Mouse (Mus musculus) embryonic facial prominence, embryonic 14.5 days (tissue): ENCODE measurements around the gene Ropn1. TPM values are rescaled to one million over a fixed set of nuclear protein-coding genes. Genes with fewer than 3 reads are reported as not detected.
A peak's percentile ranks its signal among the peaks of the same experiment; 100 is the strongest.

Source experiments
- ATAC-seq: fragments of 200-750 bp; cut with Nextera tagmentation; 2 replicates; pipeline ENCODE4 v1.8.0; 2017; ENCODE audit warnings: low read depth, moderate number of reproducible peaks, moderate TSS enrichment
- DNase-seq: peaks from one replicate; pipeline ENCODE4 v3.0.0-alpha.2; 2015; ENCODE audit warnings: low spot score
- H3K27ac ChIP-seq: fragments of 300-500 bp; sonication (generic); replicated peaks from 2 replicates; pipeline ENCODE4 v1.5.1; 2014; ENCODE audit warnings: low read depth, mild to moderate bottlenecking, low read length, moderate library complexity
- H3K27me3 ChIP-seq: fragments of 300-500 bp; sonication (generic); replicated peaks from 2 replicates; pipeline ENCODE4 v1.6.1; 2014; ENCODE audit warnings: low read length; ENCODE audit not compliant: control insufficient read depth, insufficient read depth
- H3K36me3 ChIP-seq: fragments of 300-500 bp; sonication (generic); 2 replicates; pipeline ENCODE4 v1.6.1; 2014; ENCODE audit warnings: low read length, mixed read lengths; ENCODE audit not compliant: control insufficient read depth, insufficient read depth
- H3K4me1 ChIP-seq: fragments of 300-500 bp; sonication (generic); 2 replicates; pipeline ENCODE4 v1.6.1; 2014; ENCODE audit warnings: antibody characterized with exemption, low read length; ENCODE audit not compliant: control insufficient read depth, insufficient read depth
- H3K4me2 ChIP-seq: fragments of 300-500 bp; sonication (generic); 2 replicates; pipeline ENCODE4 v1.6.1; 2014; ENCODE audit warnings: low read depth, mild to moderate bottlenecking, low read length, moderate library complexity, mixed read lengths
- H3K4me3 ChIP-seq: fragments of 300-500 bp; sonication (generic); 2 replicates; pipeline ENCODE4 v1.5.1; 2014; ENCODE audit warnings: low read depth, mild to moderate bottlenecking, low read length
- H3K9ac ChIP-seq: fragments of 300-500 bp; sonication (generic); 2 replicates; pipeline ENCODE4 v1.6.1; 2014; ENCODE audit warnings: low read depth, mild to moderate bottlenecking, low read length, moderate library complexity, mixed read lengths
- H3K9me3 ChIP-seq: fragments of 300-500 bp; sonication (generic); 2 replicates; pipeline ENCODE4 v1.6.1; 2016; ENCODE audit warnings: low read length; ENCODE audit not compliant: control insufficient read depth
- WGBS: fragments of 180-500 bp; shearing (Covaris S2); extraction: QIAGEN DNeasy Blood & Tissue Kit; methylation state at CpG from one replicate; pipeline ENCODE4 v1.1.7; 2014; 5-methylcytosine and 5-hydroxymethylcytosine counted together
- polyA plus RNA-seq: library from polyadenylated mRNA; unstranded; fragments of >200 nt; fragmentation: Nextera tagmentation; extraction: Ambion mirVana; gene quantifications from 2 replicates; pipeline ENCODE4 v1.2.1, GENCODE M21; 2014

Ropn1 gene
- not detected in 2 replicates for polyA plus RNA-seq

DNA sequence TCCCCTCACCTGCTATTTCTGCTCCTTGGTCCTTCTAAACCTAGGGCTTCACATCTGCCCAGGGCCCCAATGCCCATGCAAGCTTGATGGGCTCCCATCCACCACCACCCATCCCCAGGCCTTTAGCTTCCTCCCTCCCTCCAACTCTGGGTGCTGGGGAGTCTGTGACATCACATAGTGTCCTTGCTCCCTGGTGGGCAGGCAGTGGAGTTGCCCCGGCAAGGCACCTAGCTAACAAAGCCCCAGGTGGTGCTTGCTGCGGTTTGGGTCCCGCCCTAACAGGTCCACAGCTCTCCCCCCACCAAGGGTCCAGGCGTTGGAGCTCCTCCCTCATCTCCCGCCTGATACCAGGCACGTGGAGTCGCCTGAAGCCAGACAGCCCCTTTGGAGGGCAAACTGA is at the start of gene Ropn1:
Gene Ropn1, plus strand, starts transcription at position 301 of the 400 bp plus-strand sequence.
- DNase-seq (no peak), ATAC-seq (no peak)
- Histone ChIP-seq H3K9me3 (no peaks in the 10 kb centered on the region), H3K4me3 (no peak within 1 kb of the TSS), H3K4me1 (no peaks in the 10 kb centered on the region), H3K27ac (no peak within 1 kb of the TSS), H3K4me2 (no peak within 1 kb of the TSS), H3K27me3 (no peaks in the 10 kb centered on the region), H3K36me3 (no peaks in the 10 kb centered on the region), H3K9ac (no peak within 1 kb of the TSS)
- WGBS: 48% methylated on average over 5 of the region's 7 CpGs

GRCm38 (mm10) chr16:34601954-34602353 is 47.8 kb upstream of the Ropn1 start:
- Histone ChIP-seq H3K4me2 (no peak overlapping the region), H3K36me3 (no peaks in the 10 kb centered on the region), H3K9me3 (no peaks in the 10 kb centered on the region), H3K27me3 (no peaks in the 10 kb centered on the region), H3K27ac (no peak overlapping the region), H3K4me3 (no peak overlapping the region), H3K9ac (no peak overlapping the region), H3K4me1 (0 out of 2 replicates have a peak, but pooled peaks cover 7% of the 10 kb centered on the region)
- 39% methylated on average over 4 of the region's 4 CpGs for WGBS
- peak; percentile 10 for DNase-seq
- no peak for ATAC-seq

DNA sequence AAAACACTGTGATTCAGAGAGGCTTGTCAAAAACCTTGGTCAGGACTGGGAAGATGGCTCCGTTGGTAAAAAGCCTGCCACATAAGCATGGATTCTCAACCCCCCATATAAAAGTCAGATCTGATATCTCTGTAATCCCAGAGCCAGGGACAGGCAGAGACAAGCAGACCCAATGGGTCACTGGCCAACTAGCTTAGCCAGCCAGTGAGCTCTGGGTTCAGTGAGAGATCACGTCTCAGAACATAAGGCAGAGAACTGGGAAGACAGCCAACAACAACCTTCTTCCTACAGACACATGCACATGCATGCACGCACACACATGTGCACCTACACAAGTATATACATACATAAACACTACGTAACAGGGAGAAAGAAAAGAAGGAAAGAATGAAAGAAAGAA is 46.6 kb upstream of the Ropn1 start:
- Histone ChIP-seq H3K9me3 (no peaks in the 10 kb centered on the region), H3K27ac (no peak overlapping the region), H3K4me1 (0 out of 2 replicates have a peak, but pooled peaks cover 7% of the 10 kb centered on the region), H3K27me3 (no peaks in the 10 kb centered on the region), H3K36me3 (no peaks in the 10 kb centered on the region), H3K4me3 (no peak overlapping the region), H3K9ac (no peak overlapping the region), H3K4me2 (no peak overlapping the region)
- no peak for ATAC-seq
- DNase-seq: peak; percentile 67
- WGBS: 55% methylated on average over 4 of the region's 4 CpGs

- no peaks in the 10 kb centered on the region for H3K27me3 ChIP-seq
- ATAC-seq: no peak
- H3K27ac ChIP-seq: no peak overlapping the region
- H3K9ac ChIP-seq: no peak overlapping the region
- H3K36me3 ChIP-seq: no peaks in the 10 kb centered on the region
- no peak for DNase-seq
- no peaks in the 10 kb centered on the region for H3K9me3 ChIP-seq
- no peak overlapping the region for H3K4me2 ChIP-seq
- WGBS: 55% methylated on average over 6 of the region's 6 CpGs
- H3K4me3 ChIP-seq: no peak overlapping the region
- H3K4me1 ChIP-seq: 0 out of 2 replicates have a peak, but pooled peaks cover 7% of the 10 kb centered on the region
Measured at GRCm38 (mm10) chr16:34603854-34604253, 45.9 kb upstream of the Ropn1 start.

GRCm38 (mm10) chr16:34605679-34606078 is 44.0 kb upstream of the Ropn1 start:
- no peak overlapping the region for H3K9ac ChIP-seq
- H3K4me2 ChIP-seq: no peak overlapping the region
- no peak overlapping the region for H3K4me3 ChIP-seq
- 0 out of 2 replicates have a peak, but pooled peaks cover 7% of the 10 kb centered on the region for H3K4me1 ChIP-seq
- 37% methylated on average over 3 of the region's 3 CpGs for WGBS
- DNase-seq: peak; percentile 47
- H3K27ac ChIP-seq: no peak overlapping the region
- no peaks in the 10 kb centered on the region for H3K27me3 ChIP-seq
- H3K9me3 ChIP-seq: no peaks in the 10 kb centered on the region
- H3K36me3 ChIP-seq: no peaks in the 10 kb centered on the region
- ATAC-seq: peak; percentile 44; the same call in 1 of the 2 replicates

- ATAC-seq: no peak
- no peak for DNase-seq
- no peak overlapping the region for H3K9ac ChIP-seq
- H3K4me1 ChIP-seq: no peaks in the 10 kb centered on the region
- no peak overlapping the region for H3K4me2 ChIP-seq
- H3K27me3 ChIP-seq: no peaks in the 10 kb centered on the region
- H3K9me3 ChIP-seq: no peaks in the 10 kb centered on the region
- WGBS: 66% methylated on average over 1 of the region's 1 CpGs
- H3K36me3 ChIP-seq: no peaks in the 10 kb centered on the region
- H3K4me3 ChIP-seq: no peak overlapping the region
- no peak overlapping the region for H3K27ac ChIP-seq
Measured at GRCm38 (mm10) chr16:34610137-34610536, 39.6 kb upstream of the Ropn1 start.

DNA sequence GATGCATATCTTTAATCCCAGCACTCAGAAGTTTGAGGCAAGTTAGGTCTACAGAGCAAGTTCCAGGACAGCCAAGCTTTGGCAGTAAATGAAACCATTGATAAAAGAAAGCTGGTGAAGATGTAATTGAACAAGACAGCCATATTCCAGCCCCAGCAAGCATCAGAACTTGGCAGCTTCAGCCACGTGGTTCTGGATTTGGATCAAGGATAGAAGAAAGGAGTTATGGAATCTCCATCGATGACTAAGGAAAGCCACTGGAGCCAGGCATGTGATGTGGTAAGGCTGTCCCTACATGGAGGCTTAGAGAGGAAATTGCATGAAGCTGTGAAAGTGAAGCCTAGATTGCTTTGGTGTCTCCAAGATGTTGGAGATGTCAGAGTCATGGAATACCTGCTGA is 35.7 kb upstream of the Ropn1 start:
- ATAC-seq (no peak), DNase-seq (no peak)
- H3K9ac ChIP-seq: no peak overlapping the region
- no peaks in the 10 kb centered on the region for H3K36me3 ChIP-seq
- H3K27me3 ChIP-seq: no peaks in the 10 kb centered on the region
- WGBS: 76% methylated on average over 2 of the region's 2 CpGs
- H3K9me3 ChIP-seq: 0 out of 2 replicates have a peak, but pooled peaks cover 7% of the 10 kb centered on the region
- no peak overlapping the region for H3K4me2 ChIP-seq
- H3K4me3 ChIP-seq: no peak overlapping the region
- H3K27ac ChIP-seq: no peak overlapping the region
- H3K4me1 ChIP-seq: no peaks in the 10 kb centered on the region

- no peak overlapping the region for H3K4me3 ChIP-seq
- DNase-seq (peak; percentile 65), ATAC-seq (no peak)
- no peaks in the 10 kb centered on the region for H3K27me3 ChIP-seq
- H3K4me2 ChIP-seq: no peak overlapping the region
- H3K9me3 ChIP-seq: peaks cover 4% of the 10 kb centered on the region; the same call in 1 of the 2 replicates
- H3K4me1 ChIP-seq: no peaks in the 10 kb centered on the region; the same call in 1 of the 2 replicates
- H3K27ac ChIP-seq: no peak overlapping the region
- WGBS: 50% methylated on average over 2 of the region's 2 CpGs
- H3K36me3 ChIP-seq: no peaks in the 10 kb centered on the region
- H3K9ac ChIP-seq: no peak overlapping the region
Measured at GRCm38 (mm10) chr16:34627591-34627990, 22.1 kb upstream of the Ropn1 start.

- peaks cover 4% of the 10 kb centered on the region; the same call in 1 of the 2 replicates for H3K9me3 ChIP-seq
- no peaks in the 10 kb centered on the region for H3K27me3 ChIP-seq
- no peaks in the 10 kb centered on the region for H3K36me3 ChIP-seq
- no peaks in the 10 kb centered on the region; the same call in 1 of the 2 replicates for H3K4me1 ChIP-seq
- H3K9ac ChIP-seq: no peak overlapping the region
- DNase-seq (no peak), ATAC-seq (no peak)
- H3K27ac ChIP-seq: no peak overlapping the region
- no peak overlapping the region for H3K4me3 ChIP-seq
- no peak overlapping the region for H3K4me2 ChIP-seq
- 77% methylated on average over 4 of the region's 4 CpGs for WGBS
Measured at GRCm38 (mm10) chr16:34628397-34628796, 21.3 kb upstream of the Ropn1 start.
